Mouse (Mus musculus): ENCODE results near the gene Olfr822.
"Not testable (repeated sequence)": the region's sequence is repeated elsewhere in the genome, so short reads cannot be mapped to it uniquely, and the experiment has no call there.

The Olfr822 gene

DNA sequence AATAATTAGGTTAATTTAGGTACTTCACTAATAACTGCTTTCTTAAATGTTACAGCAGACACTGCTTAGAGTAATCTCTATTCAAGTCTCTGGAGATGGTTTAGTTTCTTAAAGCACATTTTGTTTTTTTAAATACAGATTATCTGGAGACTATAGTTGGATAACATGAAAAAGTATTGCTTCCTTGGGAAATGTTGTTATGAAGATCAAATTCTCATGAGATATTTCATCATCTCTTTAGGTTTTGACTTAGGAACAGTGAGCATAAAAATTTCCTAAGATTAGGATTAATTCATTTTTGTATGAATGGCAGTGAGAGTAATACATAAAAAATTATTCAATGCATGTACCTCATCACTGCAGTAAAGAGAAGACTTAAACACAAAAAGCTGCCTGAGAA, at the start of gene Olfr822:
Gene Olfr822 (plus strand): TSS at position 301 of the 400 bp plus-strand sequence.
- no peak for DNase-seq (ENCODE audit: low read depth)

DNA sequence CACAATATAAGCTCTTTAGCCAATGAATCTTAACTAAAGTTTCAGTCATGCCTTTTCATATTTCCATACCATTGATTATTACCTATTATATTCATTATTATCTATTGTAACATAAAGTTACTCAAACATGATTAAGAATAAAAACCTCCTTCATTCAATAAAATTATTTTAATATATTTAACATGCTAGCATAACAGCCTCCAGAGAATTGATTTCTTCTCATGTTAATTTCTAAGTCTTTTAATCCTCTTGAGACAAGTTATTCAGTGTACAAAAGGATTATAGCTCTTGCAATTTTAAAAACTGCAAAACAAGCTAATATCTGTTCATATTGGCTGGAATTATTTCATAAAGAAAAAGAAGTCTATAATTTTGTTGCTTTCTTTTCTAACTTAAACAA, 41.0 kb upstream of the Olfr822 start, which contains the start of gene Olfr821:
Gene Olfr821 (plus strand): TSS at position 301 of the 400 bp plus-strand sequence.
- no peak for DNase-seq (ENCODE audit: low read depth)

DNA sequence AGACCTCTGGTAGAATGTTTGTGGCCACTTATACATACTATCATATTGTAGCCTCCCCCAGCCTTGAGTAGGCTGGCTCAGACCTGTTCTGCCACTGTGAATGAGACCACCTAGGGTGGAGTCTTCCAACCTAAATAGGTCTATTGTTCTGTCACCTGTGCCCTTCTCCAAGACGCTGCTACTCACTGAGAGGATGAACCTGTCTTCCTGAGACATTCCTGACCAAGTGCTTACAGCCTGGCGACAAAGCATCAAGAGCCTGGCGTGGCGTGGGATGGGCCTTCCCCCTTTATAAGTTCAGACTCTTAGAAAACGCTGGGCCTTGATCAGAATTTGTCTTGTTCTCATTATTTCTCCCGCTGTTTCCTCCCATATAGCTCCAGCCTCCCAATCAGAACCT, 33.9 kb upstream of the Olfr822 start:
- DNase-seq (ENCODE audit: low read depth) = no peak

DNA sequence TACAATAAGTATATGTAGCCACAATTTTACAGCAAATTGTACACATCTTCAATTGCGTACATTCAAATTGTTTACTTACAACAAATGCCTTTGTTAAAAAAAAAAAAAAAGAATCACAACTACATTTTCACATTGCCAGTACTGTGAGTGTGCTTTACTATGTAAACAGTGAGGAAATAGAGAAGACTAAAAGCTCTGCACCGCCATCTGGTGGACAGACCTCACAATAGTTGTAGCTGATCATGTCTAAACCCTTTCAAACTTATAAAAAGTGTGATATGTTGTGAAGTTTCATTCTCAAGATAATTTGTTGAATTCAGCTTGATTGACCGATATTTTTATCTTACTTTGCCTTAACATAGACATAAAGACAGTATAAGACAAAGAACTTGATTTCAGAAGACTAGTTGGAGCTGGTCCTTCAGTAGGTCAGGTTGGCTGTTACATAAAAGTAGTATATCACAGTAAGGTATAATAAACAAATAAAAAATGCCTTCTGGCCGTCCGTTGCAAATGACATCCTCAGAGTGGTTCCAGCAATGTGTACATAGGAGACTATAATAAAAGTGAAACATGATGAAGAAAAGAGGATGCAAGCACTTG, 21.9 kb downstream of the Olfr822 start:
- DNase-seq (ENCODE audit: low read depth) = peak; percentile 8

DNA sequence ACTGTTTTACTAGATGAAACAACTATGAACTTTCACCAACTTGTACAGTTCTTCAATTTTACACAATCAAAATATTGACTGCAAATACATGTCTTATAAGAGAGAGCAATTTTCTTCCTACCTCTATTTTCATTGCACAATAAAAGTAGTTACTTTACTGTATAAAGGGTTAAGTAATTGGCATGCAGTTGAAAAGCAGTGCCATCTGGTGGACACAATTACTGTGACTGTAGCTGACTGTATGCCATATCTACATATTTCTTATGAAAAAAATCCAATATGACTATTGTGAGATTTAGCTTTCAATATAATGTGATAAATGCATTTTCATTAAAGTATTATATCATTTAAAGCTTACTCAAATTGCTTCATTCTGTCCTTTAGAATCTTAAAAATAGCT, 25.1 kb downstream of the Olfr822 start:
- no peak for DNase-seq (ENCODE audit: low read depth)

DNA sequence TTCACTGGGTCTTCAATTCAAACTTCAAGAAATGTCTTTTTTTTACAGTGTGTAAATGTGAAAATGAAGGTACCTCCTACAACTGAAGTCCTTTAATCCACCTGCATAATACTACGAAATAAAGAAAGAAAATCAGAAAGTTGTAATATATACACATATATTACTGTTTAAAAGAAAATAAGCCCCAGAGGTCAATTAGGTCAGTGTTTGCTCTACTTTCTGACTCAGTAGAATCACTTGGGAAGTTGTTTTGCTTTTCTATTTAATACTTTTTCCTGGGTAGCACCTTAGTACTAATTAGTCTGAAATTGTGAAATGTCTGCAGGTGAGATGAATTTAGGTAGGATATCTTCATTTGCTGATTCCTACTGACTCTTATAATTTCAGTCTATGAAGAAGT, 44.3 kb downstream of the Olfr822 start, which contains the start of gene Olfr823:
Gene Olfr823 (minus strand): TSS at position 101 of the 400 bp plus-strand sequence.
- DNase-seq (ENCODE audit: low read depth) = not testable (repeated sequence)

DNA sequence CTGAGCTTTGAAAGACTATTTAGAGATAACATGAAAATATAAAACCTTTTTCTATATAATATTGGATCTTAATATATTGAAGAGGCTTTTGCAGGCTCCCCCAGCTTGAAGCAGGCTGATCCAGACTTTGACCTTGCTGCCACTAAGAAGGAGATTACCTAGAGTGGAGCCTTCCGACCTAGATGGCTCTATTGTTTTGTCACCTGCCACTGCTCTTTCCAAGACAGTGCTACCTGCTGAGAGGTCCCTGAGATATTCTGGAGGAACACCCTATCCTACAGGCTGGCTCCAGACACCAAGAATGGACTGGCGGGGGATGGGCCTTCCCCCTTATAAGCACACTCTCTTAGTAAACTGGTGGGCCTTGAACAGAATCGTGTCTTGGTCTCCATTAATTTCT, 45.0 kb downstream of the Olfr822 start:
- DNase-seq (ENCODE audit: low read depth) = not testable (repeated sequence)

All from naive thymus-derived CD4-positive, alpha-beta T cell, adult 2 months (primary cell).